Mouse (Mus musculus) kidney, adult 8-10 months (tissue): ENCODE results near the gene Pard3b.

Experiments
- DNase-seq, 2 experiments: peaks; one replicate each; pipeline ENCODE4 v3.0.0; 2022

Gene Pard3b

DNA sequence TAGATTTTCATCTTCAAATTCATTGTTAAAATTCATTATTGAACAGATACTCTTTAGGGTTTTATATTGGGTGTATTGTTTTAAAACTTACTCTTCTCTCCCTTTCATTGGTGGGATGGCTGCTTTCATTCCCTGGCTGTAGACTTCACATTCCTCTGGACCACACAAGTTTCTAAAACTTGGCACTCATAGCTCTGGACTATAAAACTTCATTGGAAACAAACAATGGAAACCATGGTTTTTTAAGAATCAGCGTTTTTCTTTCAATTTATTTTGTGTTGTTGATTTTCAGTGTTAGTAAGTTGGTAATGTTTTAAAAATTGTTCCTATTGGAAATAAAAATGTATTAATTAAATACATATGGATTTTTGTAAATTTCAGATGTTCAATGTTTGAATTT is 118.1 kb downstream of the Pard3b start:
- DNase-seq, result no peak

DNA sequence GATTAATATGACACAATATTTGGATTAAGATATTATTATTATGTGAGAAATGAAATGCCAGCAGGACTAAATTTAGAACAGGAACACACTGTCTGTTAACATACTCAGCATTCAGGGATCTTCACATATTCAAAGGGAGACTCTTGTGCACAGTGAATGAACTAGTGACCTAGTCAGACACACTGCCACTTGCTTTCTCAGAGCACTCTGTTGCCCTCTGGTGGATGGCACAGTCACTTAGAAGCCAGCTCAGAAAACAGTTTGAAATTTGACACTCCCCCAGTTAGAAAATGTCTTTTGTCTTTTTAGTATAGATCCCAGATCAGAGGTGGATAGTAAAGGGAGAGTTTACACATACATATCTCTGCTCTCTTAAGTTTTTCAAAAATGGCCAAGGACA is 132.6 kb downstream of the Pard3b start:
- DNase-seq, result peak; percentile 53 to 79

DNA sequence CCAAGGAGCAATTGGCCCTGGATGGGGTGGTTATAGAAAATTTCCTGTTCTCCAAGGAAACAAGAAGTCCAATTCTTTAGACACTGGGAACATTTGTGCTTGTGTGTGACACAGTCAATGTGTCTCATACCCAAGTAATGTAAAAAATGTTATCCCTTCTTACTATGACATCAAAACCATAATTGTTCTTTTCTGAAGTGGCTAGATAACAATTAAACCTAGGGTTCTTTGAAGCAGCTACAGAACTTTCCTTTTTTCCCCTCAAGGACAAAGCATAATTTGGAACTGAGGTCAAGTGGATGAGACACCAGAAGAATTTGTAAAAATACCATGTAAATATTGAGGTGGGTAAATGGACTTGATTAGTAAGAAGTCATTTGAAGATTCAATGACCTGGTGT is 140.1 kb downstream of the Pard3b start:
- no peak for DNase-seq

DNA sequence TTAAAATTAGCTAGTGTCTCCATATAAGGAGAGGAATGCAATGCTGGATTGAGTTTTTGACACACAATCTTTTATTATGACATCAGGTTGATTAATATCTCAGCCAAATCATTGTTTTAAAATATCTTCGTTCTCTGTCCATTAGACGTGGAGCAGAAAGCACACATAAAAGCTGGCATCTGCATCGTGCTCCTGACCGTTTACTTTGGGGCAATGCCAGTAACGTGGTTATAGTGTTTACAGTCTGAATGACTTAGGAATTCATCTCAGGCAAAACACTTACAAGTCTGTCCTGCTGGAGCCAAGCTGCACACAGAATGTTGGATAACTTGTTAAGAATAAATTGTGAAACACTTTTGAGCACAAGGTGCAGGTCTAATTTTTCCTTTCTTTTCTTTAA is 141.3 kb downstream of the Pard3b start:
- DNase-seq, result peak in 1 of 2 experiments; percentile 36

DNA sequence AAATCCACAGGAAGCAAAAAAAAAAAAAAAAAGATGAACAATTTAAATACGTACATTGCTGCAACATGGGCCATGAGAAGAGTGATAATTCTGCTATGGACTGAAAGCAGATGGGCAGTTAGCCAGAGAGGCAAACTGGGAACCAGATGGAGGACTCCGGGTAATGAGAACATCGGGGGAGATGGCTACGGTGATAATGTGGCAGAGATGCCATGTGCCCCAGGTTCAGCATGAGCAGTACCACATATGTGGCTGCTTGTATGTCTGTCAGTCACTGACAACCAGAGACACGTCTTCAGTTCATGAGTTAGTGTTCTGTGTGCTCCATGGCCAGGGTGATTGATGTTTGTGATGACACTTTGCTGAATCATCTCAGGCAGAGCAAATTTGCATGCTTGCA is 157.7 kb downstream of the Pard3b start:
- DNase-seq, result no peak

DNA sequence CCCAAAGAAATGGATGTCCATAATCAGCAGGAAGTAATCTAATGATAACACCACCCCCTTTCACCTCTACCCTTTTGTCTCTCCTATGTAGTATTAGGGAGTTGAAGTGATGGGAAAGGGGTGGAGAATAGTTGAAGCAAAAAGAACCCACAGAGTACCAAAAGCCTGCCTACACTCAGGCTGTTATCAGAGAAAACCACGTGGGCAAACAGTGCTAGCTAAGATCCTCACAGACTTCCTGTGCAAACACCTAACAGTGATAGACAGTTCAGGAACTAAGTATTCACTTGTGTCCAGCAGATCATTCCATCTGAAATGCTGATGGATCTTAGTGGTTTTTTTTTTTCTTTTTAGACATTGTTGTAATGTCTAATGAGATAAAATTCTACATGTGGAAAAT is 181.6 kb downstream of the Pard3b start:
- no peak for DNase-seq

DNA sequence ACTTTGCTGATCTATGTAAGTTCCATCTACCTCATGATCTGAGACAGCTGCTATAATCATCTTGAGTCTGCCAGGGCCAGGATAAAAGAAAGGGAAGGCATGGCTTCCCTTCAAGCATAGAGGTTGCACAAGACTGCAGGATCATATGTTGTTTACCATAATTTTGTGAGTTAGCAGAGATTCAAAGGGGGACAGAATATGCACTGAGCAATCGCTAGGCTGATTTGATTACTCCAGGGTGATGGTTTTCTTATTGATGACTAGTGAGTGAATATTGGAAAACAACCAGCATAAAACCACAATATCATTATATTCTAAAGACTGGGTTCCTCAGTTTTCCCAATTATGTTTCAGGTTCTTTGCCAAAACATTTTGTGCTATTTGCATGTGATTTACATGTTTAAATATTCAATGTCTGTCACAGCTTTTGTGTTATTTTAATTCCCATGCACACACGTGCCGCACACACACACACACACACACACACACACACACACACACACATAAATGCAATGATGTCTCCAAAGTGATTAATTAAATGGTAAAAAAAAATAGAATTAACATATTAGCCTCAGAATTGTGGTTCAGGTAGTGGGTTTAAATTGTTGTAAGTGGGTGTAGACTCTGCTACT is 187.1 kb downstream of the Pard3b start:
- DNase-seq, result no peak

DNA sequence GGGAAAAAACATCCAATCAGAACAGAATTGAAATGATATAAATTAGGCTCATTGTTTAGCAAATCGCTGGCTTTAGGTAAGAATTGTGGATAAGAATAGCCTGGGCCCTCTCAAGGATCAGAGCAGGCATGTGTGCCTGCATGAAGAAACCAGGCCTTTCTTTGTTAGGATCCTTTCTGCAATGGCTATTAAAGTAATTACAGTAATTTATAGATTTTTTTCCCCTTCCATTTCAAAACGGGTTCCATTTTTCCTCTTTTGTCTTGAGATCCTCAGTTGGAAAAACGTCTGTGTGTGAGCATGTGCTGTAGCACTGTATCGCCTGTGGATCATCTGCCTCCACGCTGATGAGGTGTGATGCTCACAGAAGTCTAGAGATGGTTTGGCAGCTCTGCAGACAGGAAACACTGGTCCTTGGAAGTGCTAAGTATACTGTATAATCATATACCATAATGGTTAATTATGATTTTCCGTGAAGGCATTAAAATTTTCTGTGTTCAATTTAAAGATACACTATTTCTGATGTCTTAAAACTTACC is 198.5 kb downstream of the Pard3b start:
- DNase-seq, result no peak

DNA sequence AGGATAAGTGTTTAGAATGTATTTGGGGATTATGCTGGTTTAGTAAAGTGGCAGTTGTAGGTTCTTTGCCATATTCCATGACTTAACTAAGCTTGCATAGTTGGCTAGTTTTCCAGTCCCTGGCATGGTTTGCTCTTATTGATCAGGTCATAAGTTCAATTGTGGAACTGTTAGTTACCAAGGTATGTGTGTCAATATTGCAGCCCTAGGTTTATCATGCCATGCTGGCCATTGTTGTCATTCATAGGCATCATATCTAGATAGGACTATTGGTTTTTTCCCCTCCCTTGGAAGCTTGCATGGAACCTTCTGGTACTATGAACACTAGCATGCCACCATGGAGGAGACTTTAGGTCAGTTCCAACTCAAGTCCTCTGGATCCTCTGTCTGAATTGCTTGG is 208.0 kb downstream of the Pard3b start:
- no peak for DNase-seq

DNA sequence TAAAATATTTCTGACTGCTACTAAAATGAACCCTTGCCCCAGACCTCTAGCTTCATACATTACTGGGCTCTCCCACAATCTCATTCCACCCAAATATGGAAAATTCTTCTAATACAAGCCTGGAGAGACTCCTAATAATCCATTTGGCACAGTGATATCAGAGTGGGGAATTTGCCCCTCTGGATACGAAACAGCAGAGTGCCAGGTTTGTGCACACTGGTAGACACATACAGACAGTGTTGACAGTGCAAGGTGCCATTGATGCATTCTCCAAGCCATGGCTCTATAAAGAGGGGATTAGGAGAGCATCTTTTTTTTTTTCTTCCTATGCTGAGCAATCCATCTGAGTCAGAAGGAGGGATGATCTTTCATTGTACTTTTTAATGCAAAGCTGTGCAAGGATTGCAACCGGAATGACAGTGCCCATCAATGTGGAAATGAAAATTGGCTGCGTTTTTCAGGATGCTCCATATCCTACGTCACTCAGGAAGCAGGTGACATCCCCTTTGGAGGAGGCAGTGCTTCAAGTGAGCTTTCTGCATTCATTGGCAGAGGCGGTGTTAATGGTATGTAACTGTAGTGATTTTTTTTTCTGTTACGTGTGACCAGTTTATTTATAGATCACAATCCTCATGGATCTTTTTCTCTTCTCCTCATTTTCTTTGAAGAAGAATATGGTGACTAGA is 210.5 kb downstream of the Pard3b start:
- DNase-seq, result no peak

DNA sequence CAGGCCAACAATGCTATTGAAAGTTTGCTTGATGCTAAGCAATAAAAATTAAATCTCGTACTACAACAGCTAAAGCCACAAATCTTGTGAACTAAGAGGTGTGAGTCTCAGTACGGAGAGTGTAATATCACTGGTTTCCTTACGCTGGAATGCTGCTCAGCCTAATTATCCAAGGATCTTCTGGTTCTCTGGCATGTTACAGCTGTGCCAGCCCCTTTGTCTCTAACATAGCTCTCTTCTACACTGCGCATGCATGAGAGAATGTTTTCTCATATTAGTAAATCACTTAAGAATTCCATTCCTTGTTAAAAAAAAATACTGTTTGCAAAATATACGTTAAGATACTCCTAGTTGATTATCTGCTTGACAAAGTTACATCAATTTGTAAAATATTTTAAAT is 211.8 kb downstream of the Pard3b start:
- DNase-seq, result no peak

DNA sequence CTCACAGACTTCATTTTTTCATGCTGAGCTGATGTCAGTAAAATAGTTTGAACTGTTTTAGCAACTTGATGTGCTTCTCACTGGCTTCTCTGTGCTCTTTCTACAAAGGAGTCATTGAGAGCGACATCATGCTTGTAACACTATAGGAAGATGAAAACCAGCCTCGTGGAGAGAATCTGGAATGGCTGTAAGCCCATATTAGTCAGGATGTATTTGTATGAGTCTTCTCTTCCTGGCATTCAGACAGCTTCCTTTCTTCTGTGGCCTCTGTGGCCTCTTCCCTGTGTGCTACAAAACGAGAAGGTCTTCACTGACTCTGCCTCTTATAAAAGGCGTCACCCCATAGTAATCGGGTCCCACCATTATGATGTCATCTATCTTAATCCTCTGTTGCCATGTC is 212.6 kb downstream of the Pard3b start:
- no peak for DNase-seq

DNA sequence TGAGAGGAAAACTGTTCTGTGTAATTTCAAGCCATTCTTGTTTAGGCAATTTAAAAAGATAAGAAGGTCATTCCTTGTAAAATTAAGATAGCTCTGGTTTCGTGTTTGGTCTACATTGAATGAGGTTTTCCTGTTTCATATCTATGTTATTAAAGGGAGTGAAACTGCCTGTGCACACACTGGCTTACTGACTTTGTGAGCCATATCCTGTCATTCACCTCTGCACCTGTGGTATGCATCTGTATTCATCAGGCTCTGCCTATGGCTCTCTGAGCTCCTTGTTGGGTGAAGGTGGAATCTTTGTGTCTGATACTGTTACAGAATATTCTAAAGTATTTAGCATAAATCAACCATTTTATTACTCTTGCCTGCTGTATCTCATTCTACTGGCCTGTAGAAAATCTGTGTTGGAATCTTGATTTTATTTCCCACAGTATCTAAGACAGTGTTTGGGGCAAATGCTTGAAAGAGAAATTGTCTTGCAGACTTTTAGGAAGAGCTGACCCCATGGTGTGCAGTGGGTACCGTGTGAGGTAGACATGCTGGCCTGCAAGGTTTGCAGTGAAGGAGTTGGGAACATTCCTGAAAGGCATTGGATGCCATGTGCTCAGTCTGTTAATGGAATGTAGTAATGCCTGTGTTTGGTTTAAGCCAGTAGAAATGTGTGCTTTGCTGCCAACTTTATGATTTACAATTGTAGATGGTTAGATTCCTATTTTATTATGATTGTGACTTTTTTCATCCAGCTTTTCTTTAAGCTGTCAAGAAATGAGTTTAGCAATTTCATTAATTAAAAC is 228.9 kb downstream of the Pard3b start:
- DNase-seq, result peak in 1 of 2 experiments; percentile 5

DNA sequence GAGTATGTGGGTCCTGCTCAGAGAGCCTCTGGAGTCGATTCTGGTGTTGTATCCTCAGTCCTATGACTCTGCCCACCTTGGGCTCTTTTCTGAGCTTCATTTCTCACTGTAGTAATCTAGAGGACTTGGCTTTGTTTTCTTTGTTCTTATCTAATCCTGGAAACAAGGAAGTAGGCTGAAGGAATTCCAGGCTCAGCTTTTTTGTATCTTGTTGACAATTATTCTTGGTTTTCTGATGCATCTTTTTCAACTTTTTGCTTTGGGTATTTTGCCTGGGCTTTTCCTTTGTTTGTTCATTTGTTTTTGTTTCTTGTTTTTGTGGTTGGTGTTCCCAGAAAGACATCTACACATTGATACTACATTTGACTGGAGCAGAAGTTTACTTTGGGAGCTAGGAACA is 236.3 kb downstream of the Pard3b start:
- no peak for DNase-seq

DNA sequence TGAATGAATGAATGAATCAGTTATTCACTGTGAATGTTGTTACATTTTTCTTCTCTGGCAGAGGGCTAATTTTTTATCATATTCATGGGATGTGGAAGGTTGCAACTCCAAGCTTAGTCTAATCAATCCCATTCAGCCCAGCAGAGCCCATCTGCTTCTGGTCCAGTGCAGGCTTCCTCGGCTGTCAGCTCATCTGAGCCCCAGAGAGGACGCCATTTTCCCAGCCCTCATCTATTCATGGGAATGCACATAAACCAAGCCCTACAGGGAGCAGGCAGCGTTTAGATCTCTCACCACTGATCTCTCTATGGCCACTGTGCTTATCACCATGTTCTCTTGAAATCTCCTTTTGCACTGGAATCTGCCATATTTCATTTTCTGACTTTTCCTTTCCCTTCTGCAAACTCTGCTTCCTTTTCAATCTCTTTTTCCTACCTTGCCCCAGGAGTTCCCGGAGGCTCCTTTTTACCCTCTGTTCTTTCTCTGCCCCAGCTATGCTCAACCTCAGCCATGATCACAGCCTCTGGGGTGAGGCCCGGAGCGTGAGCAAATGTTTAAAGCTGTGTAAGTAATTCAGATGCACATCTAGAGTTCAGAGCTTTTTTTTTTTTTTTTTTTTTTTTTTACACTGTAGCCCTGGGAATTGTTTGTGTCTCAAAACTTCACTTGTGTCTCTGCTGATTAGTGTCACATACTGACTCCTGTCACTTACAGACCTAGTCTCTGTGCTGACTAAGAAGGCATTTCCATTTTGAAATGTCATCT is 241.3 kb downstream of the Pard3b start:
- no peak for DNase-seq

DNA sequence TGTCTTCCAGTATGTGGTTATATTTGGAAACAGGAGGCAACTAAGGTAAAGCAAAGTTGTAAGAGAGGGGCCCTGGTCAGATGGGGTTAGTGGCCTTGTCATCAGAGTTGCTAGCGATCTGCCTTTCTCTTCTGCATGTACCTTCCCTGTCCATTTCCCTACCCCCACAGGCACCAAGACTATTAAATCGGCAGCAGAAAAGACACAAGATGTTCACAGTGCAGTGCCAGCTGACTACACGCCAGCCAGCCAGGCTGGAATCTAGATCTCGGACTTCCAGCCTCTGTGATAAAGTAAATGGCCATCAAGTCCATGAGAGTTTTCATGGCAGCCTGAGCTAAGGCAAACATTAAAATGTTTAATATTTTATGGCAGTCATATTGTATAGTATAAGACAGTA is 257.4 kb downstream of the Pard3b start:
- no peak for DNase-seq

DNA sequence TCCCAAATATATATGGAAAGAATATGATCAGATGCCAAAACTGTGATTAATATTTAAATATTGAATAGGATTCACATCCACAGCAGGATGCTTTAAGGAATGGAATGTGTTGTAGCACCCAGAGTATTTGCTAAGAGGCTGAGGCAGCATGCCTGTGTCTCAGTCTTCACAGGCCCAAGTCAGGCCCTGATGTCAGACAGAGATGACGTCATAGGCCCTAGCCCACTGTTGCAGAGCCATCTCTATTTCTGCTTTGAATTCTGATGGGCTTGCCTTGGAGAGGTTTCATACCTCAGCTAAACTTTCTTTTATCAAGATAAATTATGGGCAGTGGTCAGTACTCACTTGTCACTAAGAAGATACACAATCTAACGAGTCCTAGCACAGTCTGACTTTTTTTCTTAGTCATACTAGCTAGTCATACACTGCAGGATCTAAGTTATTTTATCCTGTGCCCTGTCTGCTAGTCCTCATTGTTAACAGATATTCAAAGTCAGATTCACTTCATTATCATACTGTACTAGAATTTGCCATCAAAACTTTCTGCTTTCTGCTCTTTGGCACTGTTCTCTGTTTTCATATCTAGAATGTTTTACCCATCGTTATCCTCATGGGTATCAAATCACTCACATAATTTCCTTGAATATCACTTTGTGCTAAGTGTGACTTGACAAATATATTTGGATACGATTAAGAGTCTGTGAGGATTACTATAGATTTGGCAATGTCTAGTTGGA is 264.8 kb downstream of the Pard3b start:
- DNase-seq, result no peak

DNA sequence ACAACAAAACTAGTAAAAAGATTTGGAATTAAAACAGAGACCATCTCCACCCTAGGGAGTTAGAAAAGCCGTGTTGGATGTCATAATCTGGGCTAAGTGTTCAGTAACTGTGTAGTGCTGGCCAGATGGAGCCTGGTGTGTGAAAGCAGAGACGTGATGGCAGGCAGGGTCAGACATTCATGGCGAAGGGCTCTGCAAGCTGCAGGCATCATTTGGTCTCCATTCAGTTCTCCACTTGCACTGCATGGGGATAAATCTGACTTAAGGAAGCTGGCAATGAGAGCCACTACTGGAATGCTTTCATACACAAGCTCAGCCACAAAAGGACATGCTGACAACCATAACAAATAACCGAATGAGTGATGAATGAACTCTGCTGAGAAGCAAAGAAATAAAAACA is 265.4 kb downstream of the Pard3b start:
- DNase-seq, result no peak

DNA sequence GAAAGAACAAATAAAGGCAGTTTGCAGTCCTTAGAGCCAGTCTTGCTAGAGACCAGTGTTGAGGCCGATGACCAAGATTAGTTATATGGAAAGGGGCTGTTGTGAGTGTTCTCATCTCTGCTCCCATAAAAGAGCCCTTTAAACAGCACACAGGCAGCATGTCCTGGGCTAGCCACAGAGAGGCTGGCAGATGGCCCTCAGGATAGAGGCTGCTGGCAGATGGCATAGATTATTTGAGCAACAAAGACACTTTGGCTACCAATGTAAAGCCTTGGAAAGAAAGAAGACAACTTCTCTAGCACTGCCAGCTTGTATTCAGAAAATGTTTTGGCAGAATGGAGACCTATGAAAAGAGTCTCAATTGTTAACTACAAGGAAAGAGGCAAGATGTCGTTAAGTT is 274.3 kb downstream of the Pard3b start:
- no peak for DNase-seq

DNA sequence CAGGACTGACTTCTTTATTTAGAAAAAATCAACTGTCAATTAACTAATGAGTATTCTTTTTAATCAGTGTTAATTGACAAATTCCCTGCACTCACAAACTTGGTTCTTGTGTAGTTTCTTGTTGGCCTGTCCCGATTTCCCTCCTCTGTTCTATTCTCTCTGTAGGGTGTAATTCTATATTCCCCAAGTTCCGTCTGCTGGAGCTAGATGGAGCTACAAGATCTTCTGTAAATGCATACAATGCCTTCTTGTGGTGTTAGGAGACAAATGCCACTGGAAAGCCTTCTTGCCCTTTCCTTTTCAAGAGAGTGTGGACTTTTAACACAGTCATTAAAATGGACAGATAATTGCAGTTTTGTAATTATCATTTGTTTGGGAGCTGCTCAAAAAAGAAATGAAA is 286.3 kb downstream of the Pard3b start:
- no peak for DNase-seq

DNA sequence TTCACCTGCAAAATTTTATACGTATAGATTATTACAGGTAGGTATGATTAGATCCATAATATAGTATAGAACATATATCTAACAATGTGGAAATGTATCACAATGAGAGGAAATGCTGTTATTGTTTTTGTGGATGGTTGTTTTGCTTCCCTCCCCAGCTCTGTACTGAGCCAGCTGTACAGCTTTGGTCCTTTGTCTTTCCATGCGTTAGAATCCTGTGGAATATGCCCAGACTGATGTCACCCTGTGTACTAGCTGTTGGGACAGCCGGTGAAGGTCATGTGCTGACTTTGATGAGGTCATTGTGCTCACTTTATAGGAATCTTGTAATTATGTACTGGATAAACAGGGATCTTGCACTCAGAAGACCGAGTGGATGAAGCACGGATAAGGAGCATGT is 286.9 kb downstream of the Pard3b start:
- DNase-seq, result no peak

DNA sequence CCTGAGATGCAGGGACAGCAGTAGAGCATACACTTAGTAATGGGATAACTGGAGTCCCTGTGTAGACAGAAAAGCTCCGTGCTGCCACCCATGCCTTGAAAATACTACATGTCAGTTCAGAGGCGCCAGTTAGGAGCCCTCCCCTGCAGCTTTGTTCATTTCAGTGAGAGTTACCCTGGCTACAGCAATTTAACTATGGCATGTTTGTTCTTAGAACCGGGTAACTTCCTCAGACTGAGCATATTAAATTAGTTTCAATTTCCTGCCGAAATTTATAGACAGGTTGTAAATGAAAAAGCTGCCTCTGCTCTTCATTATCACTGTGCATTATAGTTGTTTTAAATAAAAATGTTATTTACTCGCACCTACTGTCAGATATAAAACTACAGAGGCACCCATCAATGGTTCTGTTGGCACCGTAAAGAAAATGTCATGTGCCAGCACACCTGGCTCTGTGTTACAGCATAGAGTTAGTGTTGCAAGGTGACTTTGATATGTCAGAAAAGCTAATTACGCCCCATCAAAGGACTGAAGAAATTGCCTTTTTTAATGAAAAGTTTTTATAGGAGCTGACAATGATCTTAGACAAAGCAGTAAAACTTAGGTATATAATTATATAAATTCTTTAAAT is 289.6 kb downstream of the Pard3b start:
- no peak for DNase-seq
